Mouse (Mus musculus) T-helper 1 cell (primary cell): ENCODE results near the gene Cdc14a.

Experiments used
- in situ Hi-C: fragments of 300-600 bp; cut with MboI, MseI; formaldehyde crosslinking; loops from one replicate; pipeline ENCODE4 v1.15.1; 2025; ENCODE audit warnings: high pct_unique_total_duplicates

Gene Cdc14a

GRCm38 (mm10) chr3:116419791-116420190, 4.0 kb downstream of the Cdc14a start:
- in situ Hi-C loops, result loop anchor here (5.0 kb wide), 2 partner anchors 48 to 83 kb away; no protein-coding TSS in a partner anchor

GRCm38 (mm10) chr3:116414451-116414860, 9.4 kb downstream of the Cdc14a start:
- in situ Hi-C loops, result no loop called here

- in situ Hi-C loops, result no loop called here
Measured at GRCm38 (mm10) chr3:116412954-116413724, 10.7 kb downstream of the Cdc14a start.

- in situ Hi-C loops, result no loop called here
Measured at GRCm38 (mm10) chr3:116410051-116410450, 13.8 kb downstream of the Cdc14a start.

GRCm38 (mm10) chr3:116409486-116409885, 14.3 kb downstream of the Cdc14a start:
- in situ Hi-C loops, result no loop called here

- in situ Hi-C loops, result no loop called here
Measured at GRCm38 (mm10) chr3:116408856-116409255, 15.0 kb downstream of the Cdc14a start.

- in situ Hi-C loops, result no loop called here
Measured at GRCm38 (mm10) chr3:116405516-116405915, 18.3 kb downstream of the Cdc14a start.

- in situ Hi-C loops, result no loop called here
Measured at GRCm38 (mm10) chr3:116401436-116401835, 22.4 kb downstream of the Cdc14a start.

- in situ Hi-C loops, result no loop called here
Measured at GRCm38 (mm10) chr3:116399349-116400090, 24.3 kb downstream of the Cdc14a start.

GRCm38 (mm10) chr3:116398543-116398942, 25.3 kb downstream of the Cdc14a start:
- in situ Hi-C loops, result no loop called here

- in situ Hi-C loops, result no loop called here
Measured at GRCm38 (mm10) chr3:116397976-116398375, 25.9 kb downstream of the Cdc14a start.

GRCm38 (mm10) chr3:116397341-116397740, 26.5 kb downstream of the Cdc14a start:
- in situ Hi-C loops, result no loop called here

- in situ Hi-C loops, result no loop called here
Measured at GRCm38 (mm10) chr3:116396571-116396970, 27.3 kb downstream of the Cdc14a start.

GRCm38 (mm10) chr3:116394885-116395390, 28.9 kb downstream of the Cdc14a start:
- in situ Hi-C loops, result no loop called here

- in situ Hi-C loops, result no loop called here
Measured at GRCm38 (mm10) chr3:116391399-116391798, 32.4 kb downstream of the Cdc14a start.

- in situ Hi-C loops, result no loop called here
Measured at GRCm38 (mm10) chr3:116389500-116390470, 34.0 kb downstream of the Cdc14a start.

GRCm38 (mm10) chr3:116388808-116389207, 35.0 kb downstream of the Cdc14a start:
- in situ Hi-C loops, result no loop called here

- in situ Hi-C loops, result no loop called here
Measured at GRCm38 (mm10) chr3:116386886-116387285, 36.9 kb downstream of the Cdc14a start.

GRCm38 (mm10) chr3:116386342-116386741, 37.5 kb downstream of the Cdc14a start:
- in situ Hi-C loops, result no loop called here

GRCm38 (mm10) chr3:116384319-116384718, 39.5 kb downstream of the Cdc14a start:
- in situ Hi-C loops, result no loop called here

- in situ Hi-C loops, result no loop called here
Measured at GRCm38 (mm10) chr3:116380319-116380718, 43.5 kb downstream of the Cdc14a start.
